ENCODE assay signal across 20 mouse cellular contexts in the genomic region with DNA sequence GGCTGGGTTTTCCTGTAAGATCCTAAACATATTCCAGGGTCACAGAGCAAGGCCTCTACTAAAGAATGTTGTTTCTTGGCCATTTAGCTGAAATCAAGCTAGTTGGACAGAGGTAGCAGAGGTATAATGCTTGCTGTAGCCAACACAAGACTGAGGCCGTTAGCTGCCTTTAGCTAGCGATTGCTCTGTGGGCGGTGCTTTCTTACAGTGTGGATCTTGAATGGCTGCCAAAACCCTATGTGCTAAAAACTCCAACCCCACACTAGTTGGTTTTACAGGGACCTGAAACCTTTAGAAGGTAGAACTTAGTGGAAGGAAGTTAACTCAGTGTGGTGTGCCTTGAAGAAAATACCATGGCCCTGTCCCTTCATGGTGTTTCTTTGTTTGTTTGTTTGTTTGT.
A peak's percentile ranks its signal among the peaks of the same experiment; 100 is the strongest.
DNase-seq lines count a peak whose midpoint lies in the region; ATAC-seq and TF ChIP-seq lines count a peak whose summit lies in the region.
"Had no signal": no experiment of that assay in that cellular context is flagged by ENCODE, and none has a peak within 500 bp of the region (broad histone marks: within the 10 kb centered on the region; RNA-seq: fewer than 3 reads in every experiment).

No protein-coding gene starts in this region.

- H3K4me3 ChIP-seq in left cerebral cortex, adult 2 months = no peak overlapping the region
- no peak overlapping the region for H3K4me3 ChIP-seq in heart, embryonic 11.5 days (ENCODE audit: low read depth, low read length)
- H3K4me3 ChIP-seq: embryonic facial prominence, embryonic 13.5 days; heart, embryonic 10.5 days; midbrain, embryonic 13.5 days had no signal

- no peak for TF ChIP-seq CTCF in left cerebral cortex, adult 2 months (IDR thresholded peaks at IDR 0.05)

- H3K4me2 ChIP-seq in heart, embryonic 11.5 days = no peak overlapping the region
- H3K4me2 ChIP-seq: embryonic facial prominence, embryonic 13.5 days; midbrain, embryonic 13.5 days had no signal

- ATAC-seq in heart, embryonic 11.5 days (replicated peaks; ENCODE audit: insufficient number of reproducible peaks, low FRiP score, low TSS enrichment) = no peak
- ATAC-seq: midbrain, embryonic 13.5 days had no signal

- no peak overlapping the region for H3K27ac ChIP-seq in left cerebral cortex, adult 2 months
- H3K27ac ChIP-seq in heart, embryonic 11.5 days (ENCODE audit: low read depth, low read length) = no peak overlapping the region
- H3K27ac ChIP-seq: embryonic facial prominence, embryonic 13.5 days; heart, embryonic 10.5 days; midbrain, embryonic 13.5 days had no signal

- H3K27me3 ChIP-seq in heart, embryonic 11.5 days (ENCODE audit: control insufficient read depth, insufficient read depth, low read length) = no peaks in the 10 kb centered on the region
- H3K27me3 ChIP-seq: embryonic facial prominence, embryonic 13.5 days; midbrain, embryonic 13.5 days had no signal

- peak; percentile 15 to 18 for DNase-seq in left cerebral cortex, adult 2 months (ENCODE audit: extremely low spot score in 1 of 2, low spot score in 2 of 2)
- DNase-seq in left cerebral cortex, postnatal 4 days = no peak
- DNase-seq in adipocyte (ENCODE audit: low spot score) = peak; percentile 40
- DNase-seq in induced T-regulatory cell, adult 2 months (ENCODE audit: low read depth) = peak; percentile 2
- DNase-seq in right cerebral cortex, postnatal 14 days = peak; percentile 23
- DNase-seq in ovary, adult 18-20 months (ENCODE audit: low spot score) = no peak
- DNase-seq in kidney, postnatal 4 days = no peak
- DNase-seq: cerebellum, adult 11-12 months; cerebellum, postnatal 36 days; gastrocnemius, postnatal 14 days; heart, postnatal 14 days; kidney, adult 8-10 months; liver; lung, adult 18-20 months; lung, postnatal 4 days; thymus, postnatal 14 days had no signal

- WGBS in heart, embryonic 11.5 days (ENCODE audit: insufficient replicate concordance) = 80% methylated on average over 3 of the region's 3 CpGs

- intact Hi-C loops in left cerebral cortex, adult 2 months (cut with DNase I) = no loop called here
- intact Hi-C loops in left cerebral cortex, postnatal 4 days (cut with DNase I) = no loop called here

- no peaks in the 10 kb centered on the region for H3K9me3 ChIP-seq in heart, embryonic 11.5 days (replicated peaks; ENCODE audit: control insufficient read depth, low read length)
- H3K9me3 ChIP-seq: embryonic facial prominence, embryonic 13.5 days; heart, embryonic 10.5 days; midbrain, embryonic 13.5 days had no signal

- no peak overlapping the region for H3K9ac ChIP-seq in heart, embryonic 11.5 days (ENCODE audit: low read depth, low read length)
- H3K9ac ChIP-seq: embryonic facial prominence, embryonic 13.5 days; midbrain, embryonic 13.5 days had no signal

- no peaks in the 10 kb centered on the region for H3K36me3 ChIP-seq in heart, embryonic 11.5 days (ENCODE audit: control insufficient read depth, insufficient read depth, low read length)
- H3K36me3 ChIP-seq: embryonic facial prominence, embryonic 13.5 days; heart, embryonic 10.5 days; midbrain, embryonic 13.5 days had no signal

- H3K4me1 ChIP-seq in heart, embryonic 11.5 days (ENCODE audit: control insufficient read depth, insufficient read depth, low read length) = no peaks in the 10 kb centered on the region
- H3K4me1 ChIP-seq: embryonic facial prominence, embryonic 13.5 days; heart, embryonic 10.5 days; midbrain, embryonic 13.5 days had no signal

Comparison
In these comparisons a context has a peak if more than half of its experiments do, and no peak if none do; other contexts are left out.
1. DNase-seq: peak in left cerebral cortex, adult 2 months (2 of 2), adipocyte (single experiment), induced T-regulatory cell, adult 2 months (single experiment) and right cerebral cortex, postnatal 14 days (single experiment); none in left cerebral cortex, postnatal 4 days (single experiment), ovary, adult 18-20 months (single experiment) and kidney, postnatal 4 days (0 of 2).